ENCODE assay signal across 20 mouse cellular contexts in genomic region chr7:113071418-113071817, GRCm38 (mm10).
"Had no signal": no experiment of that assay in that cellular context is flagged by ENCODE, and none has a peak within 500 bp of the region (broad histone marks: within the 10 kb centered on the region; RNA-seq: fewer than 3 reads in every experiment).

No protein-coding gene starts in this region.

- H3K9me3 ChIP-seq: limb, embryonic 12.5 days; limb, embryonic 15.5 days; midbrain, embryonic 13.5 days; neural tube, embryonic 13.5 days; stomach, embryonic 15.5 days had no signal

- H3K4me2 ChIP-seq: limb, embryonic 12.5 days; limb, embryonic 15.5 days; liver, embryonic 11.5 days; lung, embryonic 14.5 days; midbrain, embryonic 13.5 days; neural tube, embryonic 13.5 days; stomach, embryonic 15.5 days had no signal

- H3K9ac ChIP-seq: limb, embryonic 12.5 days; limb, embryonic 15.5 days; liver, embryonic 14.5 days; liver, postnatal 0 days; lung, embryonic 14.5 days; midbrain, embryonic 13.5 days; neural tube, embryonic 13.5 days; stomach, embryonic 15.5 days had no signal

- DNase-seq: left cerebral cortex, postnatal 4 days; liver, postnatal 0 days; lung, embryonic 14.5 days; retina, postnatal 1 day; right cerebral cortex, postnatal 25 days; spleen, adult 18-20 months; thymus, postnatal 25 days had no signal

- H3K4me3 ChIP-seq: limb, embryonic 12.5 days; limb, embryonic 15.5 days; midbrain, embryonic 13.5 days; myocyte; neural tube, embryonic 13.5 days; stomach, embryonic 15.5 days had no signal

- H3K4me1 ChIP-seq: limb, embryonic 15.5 days; stomach, embryonic 15.5 days had no signal

- H3K36me3 ChIP-seq: limb, embryonic 12.5 days; limb, embryonic 15.5 days; midbrain, embryonic 13.5 days; neural tube, embryonic 13.5 days; stomach, embryonic 15.5 days had no signal

- ATAC-seq: inflammation-experienced regulatory T-cells, adult 6 months; intestine, embryonic 16.5 days; liver, postnatal 0 days; lung, postnatal 0 days; midbrain, embryonic 13.5 days; midbrain, embryonic 16.5 days had no signal

- H3K27me3 ChIP-seq: limb, embryonic 12.5 days; limb, embryonic 15.5 days; midbrain, embryonic 13.5 days; neural tube, embryonic 13.5 days; stomach, embryonic 15.5 days had no signal

- H3K27ac ChIP-seq: limb, embryonic 12.5 days; limb, embryonic 15.5 days; liver, embryonic 14.5 days; macrophage; midbrain, embryonic 13.5 days; neural tube, embryonic 13.5 days; stomach, embryonic 15.5 days had no signal
